Mouse (Mus musculus) liver, embryonic 13.5 days (tissue): ENCODE measurements at regions not wholly inside any gene's neighbourhood (a gene's known extent, or its start where the extent isn't known, plus 50 kb on each side); places are given as distances from the start of the nearest gene placed in this dataset.

Experiments
- ATAC-seq: fragments of 200-750 bp; cut with Nextera tagmentation; 2 replicates; pipeline ENCODE4 v1.8.0; 2017; ENCODE audit warnings: low read depth, mild to moderate bottlenecking, moderate number of reproducible peaks, moderate library complexity
- DNase-seq: peaks from one replicate; pipeline ENCODE4 v3.0.0; 2022
- H3K27ac ChIP-seq: fragments of 300-500 bp; sonication (generic); 2 replicates; pipeline ENCODE4 v1.5.1; 2015; ENCODE audit warnings: moderate library complexity, mild to moderate bottlenecking, inconsistent platforms
- H3K27me3 ChIP-seq: fragments of 300-500 bp; sonication (generic); 2 replicates; pipeline ENCODE4 v1.6.1; 2015; ENCODE audit warnings: mild to moderate bottlenecking, inconsistent platforms
- H3K36me3 ChIP-seq: fragments of 300-500 bp; sonication (generic); 2 replicates; pipeline ENCODE4 v1.6.1; 2015; ENCODE audit warnings: mild to moderate bottlenecking, inconsistent platforms
- H3K4me1 ChIP-seq: fragments of 300-500 bp; sonication (generic); replicated peaks from 2 replicates; pipeline ENCODE4 v1.6.1; 2015; ENCODE audit warnings: inconsistent platforms
- H3K4me2 ChIP-seq: fragments of 300-500 bp; sonication (generic); 2 replicates; pipeline ENCODE4 v1.6.1; 2015; ENCODE audit warnings: inconsistent platforms, mild to moderate bottlenecking, moderate library complexity
- H3K4me3 ChIP-seq: fragments of 300-500 bp; sonication (generic); replicated peaks from 2 replicates; pipeline ENCODE4 v1.5.1; 2015; ENCODE audit warnings: mild to moderate bottlenecking, inconsistent platforms
- H3K9ac ChIP-seq: fragments of 300-500 bp; sonication (generic); 2 replicates; pipeline ENCODE4 v1.6.1; 2015; ENCODE audit warnings: mild to moderate bottlenecking, inconsistent platforms
- H3K9me3 ChIP-seq: fragments of 300-500 bp; sonication (generic); replicated peaks from 2 replicates; pipeline ENCODE4 v1.6.1; 2016; ENCODE audit warnings: inconsistent platforms
- WGBS: fragments of 180-500 bp; shearing (Covaris S2); methylation state at CpG from one replicate; pipeline ENCODE4 v1.1.7; 2015; ENCODE audit not compliant: insufficient replicate concordance; 5-methylcytosine and 5-hydroxymethylcytosine counted together

DNA sequence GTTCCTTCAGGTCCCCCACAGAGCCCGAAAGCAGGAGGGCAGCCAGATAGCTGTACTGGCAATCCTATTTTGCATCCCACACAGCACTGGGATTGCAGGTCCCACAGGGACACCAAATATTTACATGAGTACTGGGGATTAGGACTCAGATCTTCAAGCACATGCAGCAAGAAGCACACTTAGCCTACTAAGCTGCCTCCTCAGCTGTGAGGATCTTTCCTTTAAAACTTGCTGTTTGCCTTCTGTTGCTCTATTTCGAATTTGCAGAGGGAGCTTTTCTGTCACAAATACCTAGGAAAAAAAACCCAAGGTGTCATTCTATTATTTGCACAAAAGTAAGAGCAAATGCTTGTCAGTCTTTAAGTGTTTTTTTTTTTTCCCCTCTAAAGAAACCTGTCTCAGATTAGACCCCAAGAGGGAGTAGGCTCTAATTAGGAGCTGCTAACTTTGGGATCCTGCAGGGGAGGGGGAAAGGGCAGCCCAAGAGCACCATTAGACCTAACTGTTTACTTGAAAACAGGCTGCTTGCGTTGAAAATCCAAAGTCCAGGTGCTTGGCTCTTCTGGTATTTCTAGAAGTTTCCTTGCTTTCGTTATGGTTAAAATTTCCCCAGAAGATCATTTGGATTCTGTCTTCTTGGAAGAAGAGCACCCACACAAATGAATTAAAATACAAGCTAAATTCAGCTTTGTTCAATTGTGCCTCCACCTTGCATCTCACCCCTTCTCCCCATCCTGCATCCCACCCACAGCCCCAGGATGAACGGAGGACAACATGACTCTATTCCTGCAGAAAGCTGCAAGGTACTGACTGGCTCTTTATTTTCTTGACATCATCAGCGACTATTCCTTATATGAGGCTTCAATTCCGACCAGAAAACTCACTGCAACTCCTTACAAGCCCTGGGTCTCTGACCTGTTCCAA lies 215.5 kb downstream of the Kcnj2 start:
- Histone ChIP-seq H3K4me2 (no peak overlapping the region), H3K36me3 (no peaks in the 10 kb centered on the region), H3K4me3 (no peak overlapping the region), H3K9me3 (no peaks in the 10 kb centered on the region), H3K27ac (no peak overlapping the region), H3K27me3 (no peaks in the 10 kb centered on the region), H3K4me1 (no peaks in the 10 kb centered on the region), H3K9ac (no peak overlapping the region)
- 51% methylated on average over 7 of the region's 7 CpGs for WGBS
- DNase-seq (no peak), ATAC-seq (no peak)

GRCm38 (mm10) chr11:111282283-111282682 lies 216.3 kb downstream of the Kcnj2 start:
- no peaks in the 10 kb centered on the region for H3K27me3 ChIP-seq
- H3K9ac ChIP-seq, result no peak overlapping the region
- no peak for ATAC-seq
- no peaks in the 10 kb centered on the region for H3K36me3 ChIP-seq
- no peak overlapping the region for H3K4me2 ChIP-seq
- no peak overlapping the region for H3K27ac ChIP-seq
- no peak overlapping the region for H3K4me3 ChIP-seq
- no peaks in the 10 kb centered on the region for H3K9me3 ChIP-seq
- no peaks in the 10 kb centered on the region for H3K4me1 ChIP-seq
- 25% methylated on average over 2 of the region's 2 CpGs for WGBS
- no peak for DNase-seq

GRCm38 (mm10) chr11:111290537-111290936 lies 224.6 kb downstream of the Kcnj2 start:
- no peaks in the 10 kb centered on the region for H3K9me3 ChIP-seq
- no peak for DNase-seq
- H3K4me1 ChIP-seq, result no peaks in the 10 kb centered on the region
- H3K27me3 ChIP-seq, result no peaks in the 10 kb centered on the region
- H3K27ac ChIP-seq, result no peak overlapping the region
- H3K9ac ChIP-seq, result no peak overlapping the region
- H3K4me2 ChIP-seq, result no peak overlapping the region
- ATAC-seq, result no peak
- no peaks in the 10 kb centered on the region for H3K36me3 ChIP-seq
- H3K4me3 ChIP-seq, result no peak overlapping the region

GRCm38 (mm10) chr11:111296309-111296721 lies 230.4 kb downstream of the Kcnj2 start:
- Histone ChIP-seq H3K9me3 (no peaks in the 10 kb centered on the region), H3K9ac (no peak overlapping the region), H3K27me3 (no peaks in the 10 kb centered on the region), H3K36me3 (no peaks in the 10 kb centered on the region), H3K4me3 (no peak overlapping the region), H3K4me2 (no peak overlapping the region), H3K4me1 (no peaks in the 10 kb centered on the region), H3K27ac (no peak overlapping the region)
- no peak for DNase-seq
- 36% methylated on average over 9 of the region's 9 CpGs for WGBS
- ATAC-seq, result no peak

DNA sequence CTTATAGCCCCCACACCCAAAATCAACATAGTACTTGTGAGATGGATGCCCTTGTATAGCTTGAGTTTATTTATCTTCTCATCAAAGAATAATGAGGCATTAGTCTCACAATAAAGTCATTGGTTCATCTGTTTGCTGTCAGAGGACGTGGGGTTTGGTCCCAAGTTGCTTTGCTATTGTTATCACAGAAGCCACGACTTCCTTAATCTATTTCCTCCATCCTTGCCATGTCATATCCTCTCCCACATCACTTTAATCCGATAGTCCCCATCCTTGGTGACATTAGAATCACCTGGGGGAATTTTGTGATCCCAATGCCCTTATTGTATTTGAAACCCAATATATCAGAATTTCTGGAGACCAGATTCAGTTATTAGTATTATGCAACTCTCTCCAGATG lies 246.8 kb downstream of the Kcnj2 start:
- no peak overlapping the region for H3K9ac ChIP-seq
- DNase-seq (no peak), ATAC-seq (no peak)
- no peak overlapping the region for H3K4me2 ChIP-seq
- H3K27ac ChIP-seq, result no peak overlapping the region
- no peaks in the 10 kb centered on the region for H3K9me3 ChIP-seq
- 8% methylated on average over 3 of the region's 3 CpGs for WGBS
- no peaks in the 10 kb centered on the region for H3K4me1 ChIP-seq
- no peaks in the 10 kb centered on the region for H3K36me3 ChIP-seq
- no peaks in the 10 kb centered on the region for H3K27me3 ChIP-seq
- no peak overlapping the region for H3K4me3 ChIP-seq

GRCm38 (mm10) chr11:111313566-111313965 lies 247.6 kb downstream of the Kcnj2 start:
- 62% methylated on average over 3 of the region's 3 CpGs for WGBS
- Histone ChIP-seq H3K27me3 (no peaks in the 10 kb centered on the region), H3K27ac (no peak overlapping the region), H3K4me3 (no peak overlapping the region), H3K4me1 (no peaks in the 10 kb centered on the region), H3K36me3 (no peaks in the 10 kb centered on the region), H3K9ac (no peak overlapping the region), H3K9me3 (no peaks in the 10 kb centered on the region), H3K4me2 (no peak overlapping the region)
- DNase-seq (no peak), ATAC-seq (no peak)

DNA sequence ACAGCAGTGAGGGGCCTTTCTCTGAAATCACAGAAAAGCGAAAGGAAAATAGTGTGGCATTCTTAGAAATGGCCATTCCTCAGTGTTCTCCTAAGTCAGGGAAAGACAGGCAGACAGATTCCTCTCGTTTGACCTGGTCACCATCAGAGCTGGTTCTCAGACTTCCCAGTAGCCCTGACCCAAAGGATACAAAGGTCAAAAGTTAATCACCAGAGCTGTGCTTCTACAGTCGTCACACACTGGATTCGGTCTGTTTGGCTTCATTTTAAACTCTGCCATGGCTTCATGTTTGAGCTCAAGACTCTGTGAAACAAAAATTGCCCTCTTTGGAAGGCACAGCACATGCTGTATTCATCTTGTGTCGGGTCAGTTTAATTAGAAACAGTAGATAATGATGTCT lies 255.6 kb downstream of the Kcnj2 start:
- Histone ChIP-seq H3K9me3 (no peaks in the 10 kb centered on the region), H3K4me1 (no peaks in the 10 kb centered on the region), H3K27me3 (no peaks in the 10 kb centered on the region), H3K9ac (no peak overlapping the region), H3K4me2 (no peak overlapping the region), H3K4me3 (no peak overlapping the region), H3K36me3 (no peaks in the 10 kb centered on the region), H3K27ac (no peak overlapping the region)
- DNase-seq (no peak), ATAC-seq (no peak)
- WGBS, result 51% methylated on average over 5 of the region's 5 CpGs

- Histone ChIP-seq H3K4me2 (no peak overlapping the region), H3K36me3 (no peaks in the 10 kb centered on the region), H3K9me3 (no peaks in the 10 kb centered on the region), H3K4me3 (no peak overlapping the region), H3K4me1 (no peaks in the 10 kb centered on the region), H3K9ac (no peak overlapping the region), H3K27ac (no peak overlapping the region), H3K27me3 (no peaks in the 10 kb centered on the region)
- DNase-seq (no peak), ATAC-seq (no peak)
- 60% methylated on average over 5 of the region's 5 CpGs for WGBS
These were observed 258.6 kb downstream of the Kcnj2 start for GRCm38 (mm10) chr11:111324453-111325010.

GRCm38 (mm10) chr11:111326915-111327314 lies 261.0 kb downstream of the Kcnj2 start:
- Histone ChIP-seq H3K27me3 (no peaks in the 10 kb centered on the region), H3K4me2 (no peak overlapping the region), H3K36me3 (no peaks in the 10 kb centered on the region), H3K4me1 (no peaks in the 10 kb centered on the region), H3K9me3 (no peaks in the 10 kb centered on the region), H3K9ac (no peak overlapping the region), H3K27ac (no peak overlapping the region), H3K4me3 (no peak overlapping the region)
- DNase-seq (no peak), ATAC-seq (no peak)
- 46% methylated on average over 3 of the region's 3 CpGs for WGBS

GRCm38 (mm10) chr11:111328258-111328657 lies 262.3 kb downstream of the Kcnj2 start:
- no peaks in the 10 kb centered on the region for H3K27me3 ChIP-seq
- 54% methylated on average over 1 of the region's 1 CpGs for WGBS
- no peak overlapping the region for H3K4me2 ChIP-seq
- no peak overlapping the region for H3K9ac ChIP-seq
- H3K27ac ChIP-seq, result no peak overlapping the region
- ATAC-seq (no peak), DNase-seq (no peak)
- no peaks in the 10 kb centered on the region for H3K4me1 ChIP-seq
- H3K36me3 ChIP-seq, result no peaks in the 10 kb centered on the region
- no peaks in the 10 kb centered on the region for H3K9me3 ChIP-seq
- H3K4me3 ChIP-seq, result no peak overlapping the region

DNA sequence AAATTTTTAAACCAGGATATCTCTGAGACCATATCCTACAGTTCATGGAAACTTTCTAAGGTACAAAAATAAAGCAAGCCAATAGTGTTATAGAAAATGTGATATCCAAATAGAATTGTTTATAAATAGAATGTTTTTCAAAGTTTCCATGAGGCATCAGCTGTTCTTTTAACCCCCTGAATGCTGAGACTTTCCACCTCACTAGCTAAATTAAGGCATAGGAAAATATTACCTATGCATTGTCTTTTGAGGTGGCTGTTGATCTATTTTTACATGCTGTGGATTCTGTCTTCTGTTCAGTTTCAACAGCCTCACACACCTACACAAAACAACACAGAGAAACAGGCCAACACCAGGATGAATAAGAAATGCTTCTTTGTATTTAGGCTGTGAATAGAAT lies 265.6 kb downstream of the Kcnj2 start:
- Histone ChIP-seq H3K4me1 (no peaks in the 10 kb centered on the region), H3K27me3 (no peaks in the 10 kb centered on the region), H3K4me3 (no peak overlapping the region), H3K36me3 (no peaks in the 10 kb centered on the region), H3K4me2 (no peak overlapping the region), H3K9me3 (no peaks in the 10 kb centered on the region), H3K27ac (no peak overlapping the region), H3K9ac (no peak overlapping the region)
- no peak for DNase-seq
- ATAC-seq, result no peak

GRCm38 (mm10) chr11:111333021-111333420 lies 267.1 kb downstream of the Kcnj2 start:
- WGBS, result 62% methylated on average over 3 of the region's 3 CpGs
- DNase-seq (no peak), ATAC-seq (no peak)
- no peak overlapping the region for H3K4me2 ChIP-seq
- H3K9ac ChIP-seq, result no peak overlapping the region
- no peaks in the 10 kb centered on the region for H3K36me3 ChIP-seq
- H3K27ac ChIP-seq, result no peak overlapping the region
- H3K4me1 ChIP-seq, result no peaks in the 10 kb centered on the region
- no peak overlapping the region for H3K4me3 ChIP-seq
- no peaks in the 10 kb centered on the region for H3K27me3 ChIP-seq
- H3K9me3 ChIP-seq, result no peaks in the 10 kb centered on the region
